Mouse (Mus musculus) olfactory bulb, adult 2 months (tissue): ENCODE measurements around the gene Dynll2. TPM values are rescaled to one million over a fixed set of nuclear protein-coding genes. Genes with fewer than 3 reads are reported as not detected.

Source experiments
- H3K27ac ChIP-seq: fragments of 200-500 bp; 2 replicates; pipeline ENCODE4 v1.5.1; 2012; ENCODE audit warnings: low read depth, low read length; ENCODE audit not compliant: insufficient read depth
- H3K4me1 ChIP-seq: fragments of 200-500 bp; 2 replicates; pipeline ENCODE4 v1.6.1; 2012; ENCODE audit warnings: low read length; ENCODE audit not compliant: control insufficient read depth, insufficient read depth
- H3K4me3 ChIP-seq: fragments of 200-500 bp; 2 replicates; pipeline ENCODE4 v1.5.1; 2012; ENCODE audit warnings: mild to moderate bottlenecking, low read depth, low read length, moderate library complexity; ENCODE audit not compliant: insufficient read depth
- CTCF ChIP-seq: fragments of 200-500 bp; IDR thresholded peaks from 2 replicates; pipeline ENCODE4 v1.5.1; 2012; ENCODE audit warnings: low read depth, mild to moderate bottlenecking, low read length, moderate library complexity; ENCODE audit not compliant: insufficient read depth
- POLR2A ChIP-seq: fragments of 200-500 bp; IDR thresholded peaks from 2 replicates; pipeline ENCODE4 v1.6.1; 2012; ENCODE audit warnings: mild to moderate bottlenecking, low read depth, low read length, moderate library complexity; ENCODE audit not compliant: insufficient read depth
- whole genome bisulfite sequencing: fragments of 180-500 bp; shearing (Covaris S2); methylation state at CpG from one replicate; pipeline ENCODE4 v1.1.7; 2018; 5-methylcytosine and 5-hydroxymethylcytosine counted together
- polyA plus RNA-seq: library from polyadenylated mRNA; stranded (reverse); fragments of >200 nt; gene quantifications from 2 replicates; pipeline ENCODE4 v1.2.4, GENCODE M21; 2012; ENCODE audit warnings: low replicate concordance; ENCODE audit not compliant: missing spikeins, insufficient read depth, insufficient read length

The Dynll2 gene
- polyA plus RNA-seq, 1 experiment, result 187 TPM

DNA sequence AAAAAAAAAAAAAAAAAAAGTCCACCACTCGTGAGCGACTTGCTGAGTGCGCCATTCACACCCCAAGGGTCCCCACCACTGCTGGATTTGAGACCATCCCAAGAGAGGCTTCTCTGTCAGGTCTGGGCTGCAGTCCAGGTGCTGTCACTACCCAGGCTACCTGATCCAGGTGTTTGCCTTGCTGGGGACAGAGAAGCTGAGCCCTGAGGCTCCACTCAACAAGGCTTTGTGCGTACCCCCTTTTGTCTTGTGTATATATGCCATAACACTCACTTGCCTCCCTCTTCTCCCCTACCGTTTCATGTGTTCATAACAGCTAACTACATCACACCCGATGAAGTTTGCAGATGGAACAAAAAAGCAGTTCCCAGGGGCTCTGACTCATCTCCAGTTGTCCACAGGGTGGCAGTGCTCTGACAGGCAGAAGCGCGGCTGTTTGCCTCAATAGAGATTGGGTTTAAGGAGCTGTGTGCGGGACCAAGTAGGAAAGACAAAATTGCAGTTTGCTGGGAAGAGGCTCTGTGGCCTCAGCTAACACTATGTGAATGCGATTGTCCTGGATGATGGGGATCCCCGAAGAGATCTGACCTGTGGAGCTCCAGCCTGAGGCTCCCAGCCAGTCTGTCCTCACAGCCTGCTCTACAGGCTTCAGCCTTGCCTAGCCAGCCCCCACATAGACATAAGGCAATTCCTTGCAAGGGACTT lies 12.7 kb downstream of the Dynll2 start:
- no peak overlapping the region for H3K27ac ChIP-seq
- 10% methylated on average over 11 of the region's 11 CpGs for WGBS
- no peak overlapping the region for H3K4me3 ChIP-seq
- TF ChIP-seq POLR2A (no peak), CTCF (peak; percentile 49)
- 0 out of 2 replicates have a peak, but pooled peaks cover 4% of the 10 kb centered on the region for H3K4me1 ChIP-seq

DNA sequence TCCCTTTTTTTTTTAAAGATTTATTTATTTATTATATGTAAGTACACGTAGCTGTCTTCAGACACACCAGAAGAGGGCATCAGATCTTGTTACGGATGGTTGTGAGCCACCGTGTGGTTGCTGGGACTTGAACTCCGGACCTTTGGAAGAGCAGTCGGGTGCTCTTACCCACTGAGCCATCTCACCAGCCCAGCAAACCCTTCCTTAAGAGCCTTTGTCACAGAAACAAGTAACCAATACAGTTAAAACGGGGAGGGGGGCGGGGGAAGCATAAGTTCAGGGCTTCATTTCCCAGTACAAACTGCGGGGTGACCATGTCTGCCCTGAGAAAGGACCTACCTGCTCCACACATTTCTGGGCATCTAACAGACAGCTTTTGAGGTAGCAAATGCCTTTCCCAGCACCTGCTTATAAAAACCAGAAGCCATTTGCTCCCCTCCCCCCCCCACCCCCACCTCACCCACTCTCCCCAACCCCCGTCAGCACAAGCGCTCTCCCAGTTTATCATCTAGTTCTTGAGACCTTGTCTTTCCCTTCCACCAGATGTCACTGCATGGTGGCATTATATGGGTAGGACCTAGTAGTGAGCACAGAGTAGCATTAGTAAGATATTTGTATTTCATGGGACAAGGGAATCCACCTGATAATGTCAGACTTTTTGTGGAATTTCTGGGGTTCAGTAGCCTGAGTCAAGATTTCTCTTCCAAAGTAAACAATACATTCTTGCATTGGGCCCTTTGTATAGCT lies 13.6 kb downstream of the Dynll2 start:
- no peak overlapping the region for H3K4me3 ChIP-seq
- H3K27ac ChIP-seq, result no peak overlapping the region
- TF ChIP-seq CTCF (no peak), POLR2A (no peak)
- 50% methylated on average over 10 of the region's 10 CpGs for WGBS
- H3K4me1 ChIP-seq, result 0 out of 2 replicates have a peak, but pooled peaks cover 4% of the 10 kb centered on the region

DNA sequence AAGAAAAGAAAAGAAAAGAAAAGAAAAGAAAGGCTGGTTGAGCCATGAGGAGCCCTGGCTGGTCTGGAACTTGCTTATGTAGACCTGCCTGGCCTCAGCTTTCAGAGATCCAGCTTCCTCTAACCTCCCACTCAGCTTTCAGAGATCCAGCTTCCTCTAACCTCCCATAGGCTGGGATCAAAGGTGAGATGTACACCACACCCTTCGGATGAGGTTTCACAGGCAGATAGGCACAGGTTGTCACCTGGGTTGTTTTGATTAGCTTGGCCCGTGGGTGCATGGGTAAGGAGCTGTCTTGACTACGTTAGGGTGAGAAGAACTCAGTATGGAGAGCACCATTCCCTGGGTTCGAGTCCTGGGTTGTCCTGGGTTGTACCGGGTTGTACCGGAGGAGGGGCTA lies 14.5 kb downstream of the Dynll2 start:
- WGBS, result 84% methylated on average over 6 of the region's 6 CpGs
- Histone ChIP-seq H3K4me1 (0 out of 2 replicates have a peak, but pooled peaks cover 4% of the 10 kb centered on the region), H3K27ac (no peak overlapping the region), H3K4me3 (no peak overlapping the region)
- TF ChIP-seq POLR2A (no peak), CTCF (no peak)

DNA sequence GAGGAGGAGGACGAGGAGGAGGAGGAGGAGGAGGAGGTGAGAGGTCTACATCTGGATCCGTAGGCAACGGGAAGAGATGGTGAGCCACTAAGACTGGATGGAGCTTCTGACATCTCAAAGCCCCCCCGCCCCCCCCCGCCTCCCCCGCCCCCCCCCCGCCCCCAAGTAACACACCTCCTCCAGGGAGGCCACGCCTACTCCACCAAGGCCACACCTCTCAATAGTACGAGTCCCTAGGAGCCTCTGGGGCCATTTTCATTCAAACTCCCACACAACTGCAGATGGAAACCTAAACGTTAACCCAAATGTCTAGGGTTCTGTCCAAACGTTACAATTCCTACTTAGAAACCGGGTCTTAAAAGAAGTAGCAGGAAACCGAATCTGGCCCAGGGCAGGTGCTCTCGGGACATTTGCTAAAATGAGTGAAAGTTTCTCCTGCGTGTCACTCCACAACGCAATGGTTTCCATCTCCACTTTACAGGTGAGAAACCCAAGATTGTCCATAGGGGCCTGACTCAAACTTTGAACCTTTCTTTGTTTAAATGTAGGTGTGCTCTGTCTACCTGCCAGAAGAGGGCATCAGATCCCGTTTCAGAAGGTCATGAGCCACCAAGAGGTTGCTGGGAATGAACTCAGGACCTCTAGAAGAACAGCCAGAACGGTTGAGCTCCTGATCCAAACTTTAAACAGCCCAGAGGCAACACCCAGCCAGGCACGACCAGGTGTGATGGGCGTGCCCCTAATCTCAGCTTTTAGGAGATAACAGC lies 18.8 kb downstream of the Dynll2 start:
- no peak for TF ChIP-seq CTCF
- TF ChIP-seq POLR2A, result no peak
- no peak overlapping the region for H3K4me3 ChIP-seq
- WGBS, result 16% methylated on average over 19 of the region's 20 CpGs
- H3K4me1 ChIP-seq, result no peaks in the 10 kb centered on the region
- no peak overlapping the region for H3K27ac ChIP-seq

DNA sequence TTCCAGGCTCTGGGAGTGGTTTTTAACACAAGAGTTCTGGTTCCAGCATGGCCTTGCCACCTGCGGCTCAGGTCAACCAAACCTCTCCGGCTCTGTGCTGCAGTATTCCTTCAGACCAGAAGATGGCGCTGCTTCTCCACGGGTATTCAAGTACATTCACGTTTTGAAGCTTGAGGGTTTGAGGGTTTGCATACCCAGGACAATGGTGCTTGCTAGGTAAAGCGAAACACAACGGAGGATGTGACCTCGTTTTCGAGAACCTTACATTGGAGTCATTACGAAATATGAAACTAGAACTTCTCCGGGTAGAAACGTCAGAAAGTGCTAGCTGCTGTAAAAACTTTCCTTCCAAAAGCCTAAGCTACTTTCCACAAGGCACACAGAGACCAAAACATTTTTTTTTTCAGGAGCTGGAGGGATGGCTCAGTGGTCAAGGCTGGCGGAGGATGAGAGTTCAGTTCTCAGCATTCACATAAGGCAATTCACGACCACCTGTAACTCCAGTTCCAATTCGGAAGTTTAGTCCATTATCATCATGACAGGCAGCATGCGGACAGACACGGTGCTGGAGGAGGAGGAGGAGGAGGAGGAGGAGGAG lies 19.5 kb downstream of the Dynll2 start:
- Histone ChIP-seq H3K27ac (no peak overlapping the region), H3K4me3 (no peak overlapping the region), H3K4me1 (no peaks in the 10 kb centered on the region)
- TF ChIP-seq POLR2A (no peak), CTCF (peak; percentile 73)
- WGBS, result 1% methylated on average over 17 of the region's 17 CpGs

DNA sequence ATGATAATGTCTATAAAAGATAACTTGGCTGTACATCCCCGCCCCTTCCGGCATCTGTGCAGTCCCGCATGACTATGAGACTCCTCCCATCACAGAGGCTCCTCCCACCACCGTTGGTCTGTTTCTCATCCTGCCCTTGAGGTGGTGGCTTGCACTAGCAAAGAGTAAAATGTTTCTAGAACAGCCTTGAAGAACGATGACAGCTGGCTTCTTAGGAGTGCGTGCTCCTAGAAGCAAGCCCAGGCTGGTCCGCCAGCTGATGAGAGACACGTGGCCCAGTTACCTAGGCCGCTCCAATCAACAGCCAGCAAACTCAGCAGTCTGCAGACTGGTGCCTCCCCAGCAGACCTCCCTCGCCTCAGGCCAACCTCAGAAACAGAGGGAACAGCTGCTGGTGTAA lies 21.1 kb downstream of the Dynll2 start:
- TF ChIP-seq CTCF (no peak), POLR2A (no peak)
- no peak overlapping the region for H3K4me3 ChIP-seq
- WGBS, result 50% methylated on average over 10 of the region's 10 CpGs
- no peak overlapping the region for H3K27ac ChIP-seq
- H3K4me1 ChIP-seq, result no peaks in the 10 kb centered on the region

DNA sequence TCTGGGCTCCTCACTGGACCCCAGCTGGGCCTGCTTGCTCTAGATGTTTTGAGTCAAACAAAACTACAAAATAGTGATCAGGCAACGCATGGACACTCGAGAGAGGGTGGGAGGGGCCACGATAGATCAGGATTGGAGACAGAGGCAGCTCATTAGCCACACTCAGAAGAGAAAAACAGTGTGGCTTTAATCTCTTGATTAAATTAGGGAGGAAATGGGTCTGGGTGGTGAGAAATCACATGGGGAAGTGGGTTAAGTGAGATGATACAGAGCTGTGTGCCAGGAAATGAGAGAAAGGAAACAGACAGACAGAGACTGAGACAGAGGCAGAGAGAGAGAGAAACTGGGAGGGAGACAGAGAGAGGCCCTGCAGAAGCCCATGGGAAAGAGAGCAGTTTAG lies 22.0 kb downstream of the Dynll2 start:
- Histone ChIP-seq H3K4me1 (no peaks in the 10 kb centered on the region), H3K4me3 (no peak overlapping the region), H3K27ac (no peak overlapping the region)
- TF ChIP-seq POLR2A (no peak), CTCF (no peak)
- WGBS, result 51% methylated on average over 3 of the region's 3 CpGs

DNA sequence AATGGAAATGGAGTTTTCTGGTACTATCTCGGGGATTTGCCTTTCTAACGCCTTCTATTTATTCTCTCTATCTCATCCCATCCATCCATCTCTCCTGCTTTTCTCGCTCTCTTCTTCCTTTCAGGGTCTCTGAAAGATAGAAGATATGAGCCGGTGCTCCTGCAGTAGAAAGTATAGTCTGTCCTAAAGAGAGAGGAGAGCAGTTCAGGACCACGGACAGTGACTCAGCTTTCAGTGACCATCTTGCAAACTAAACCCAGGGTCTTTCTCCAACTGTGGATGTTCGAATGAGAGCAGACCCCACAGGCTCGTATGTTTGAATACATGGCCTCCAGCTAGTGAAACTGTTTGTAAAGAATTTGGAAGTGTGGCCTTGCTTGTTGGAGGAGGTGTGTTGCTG lies 30.3 kb downstream of the Dynll2 start:
- WGBS, result 66% methylated on average over 7 of the region's 7 CpGs
- no peaks in the 10 kb centered on the region for H3K4me1 ChIP-seq
- TF ChIP-seq POLR2A, result no peak
- TF ChIP-seq CTCF, result no peak
- no peak overlapping the region for H3K4me3 ChIP-seq
- H3K27ac ChIP-seq, result no peak overlapping the region
